Mouse (Mus musculus): ENCODE data around the gene Nrde2. TPM values are rescaled to one million over a fixed set of nuclear protein-coding genes. Genes with fewer than 3 reads are reported as not detected.
"Not testable (repeated sequence)": the region's sequence is repeated elsewhere in the genome, so short reads cannot be mapped to it uniquely, and the experiment has no call there.

Nrde2 gene
- total RNA-seq (2014; fragmentation: Nextera tagmentation) (10.4 and 14.9 TPM in 2 replicates), total RNA-seq (2017) (34.5 and 36.1 TPM in 2 replicates)

GRCm38 (mm10) chr12:100159261-100159975 lies at the start of gene Nrde2:
TSS of gene Nrde2 (minus strand) at chr12:100159653.
- ATAC-seq (replicated peaks; ENCODE audit: low FRiP score, low TSS enrichment, poor library complexity, severe bottlenecking) = peak; percentile 99

- no peak for ATAC-seq (replicated peaks; ENCODE audit: low FRiP score, low TSS enrichment, poor library complexity, severe bottlenecking)
Observed at GRCm38 (mm10) chr12:100206926-100207325, 47.5 kb upstream of the Nrde2 start.

- no peak for ATAC-seq (replicated peaks; ENCODE audit: low FRiP score, low TSS enrichment, poor library complexity, severe bottlenecking)
Observed at GRCm38 (mm10) chr12:100206521-100206920, 47.1 kb upstream of the Nrde2 start.

GRCm38 (mm10) chr12:100205156-100205555 lies 45.7 kb upstream of the Nrde2 start:
- no peak for ATAC-seq (replicated peaks; ENCODE audit: low FRiP score, low TSS enrichment, poor library complexity, severe bottlenecking)

- no peak for ATAC-seq (replicated peaks; ENCODE audit: low FRiP score, low TSS enrichment, poor library complexity, severe bottlenecking)
Observed at GRCm38 (mm10) chr12:100203759-100204158, 44.3 kb upstream of the Nrde2 start.

DNA sequence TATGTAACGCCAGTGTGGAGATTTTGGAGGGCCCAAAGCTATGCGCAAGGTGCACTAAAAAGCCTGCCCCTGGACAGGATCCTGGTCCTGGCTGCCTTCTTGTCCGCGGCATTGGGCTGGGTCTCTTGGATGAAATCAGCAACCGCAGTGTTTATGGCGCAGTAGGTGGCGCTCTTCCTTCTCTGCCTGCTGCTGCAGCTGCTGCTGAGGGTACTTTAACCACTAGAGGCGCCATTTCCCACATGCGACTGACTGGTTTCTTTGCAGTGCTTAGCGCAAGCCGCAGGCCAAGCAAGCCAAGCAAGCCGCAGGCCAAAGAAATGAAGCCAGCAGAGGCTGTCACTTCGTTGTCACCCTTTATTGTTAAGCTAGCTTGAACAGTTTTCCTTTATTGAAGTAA lies 42.4 kb upstream of the Nrde2 start:
- ATAC-seq (replicated peaks; ENCODE audit: low FRiP score, low TSS enrichment, poor library complexity, severe bottlenecking) = peak; percentile 72

- ATAC-seq (replicated peaks; ENCODE audit: low FRiP score, low TSS enrichment, poor library complexity, severe bottlenecking) = no peak
Observed at GRCm38 (mm10) chr12:100201363-100201711, 41.9 kb upstream of the Nrde2 start.

DNA sequence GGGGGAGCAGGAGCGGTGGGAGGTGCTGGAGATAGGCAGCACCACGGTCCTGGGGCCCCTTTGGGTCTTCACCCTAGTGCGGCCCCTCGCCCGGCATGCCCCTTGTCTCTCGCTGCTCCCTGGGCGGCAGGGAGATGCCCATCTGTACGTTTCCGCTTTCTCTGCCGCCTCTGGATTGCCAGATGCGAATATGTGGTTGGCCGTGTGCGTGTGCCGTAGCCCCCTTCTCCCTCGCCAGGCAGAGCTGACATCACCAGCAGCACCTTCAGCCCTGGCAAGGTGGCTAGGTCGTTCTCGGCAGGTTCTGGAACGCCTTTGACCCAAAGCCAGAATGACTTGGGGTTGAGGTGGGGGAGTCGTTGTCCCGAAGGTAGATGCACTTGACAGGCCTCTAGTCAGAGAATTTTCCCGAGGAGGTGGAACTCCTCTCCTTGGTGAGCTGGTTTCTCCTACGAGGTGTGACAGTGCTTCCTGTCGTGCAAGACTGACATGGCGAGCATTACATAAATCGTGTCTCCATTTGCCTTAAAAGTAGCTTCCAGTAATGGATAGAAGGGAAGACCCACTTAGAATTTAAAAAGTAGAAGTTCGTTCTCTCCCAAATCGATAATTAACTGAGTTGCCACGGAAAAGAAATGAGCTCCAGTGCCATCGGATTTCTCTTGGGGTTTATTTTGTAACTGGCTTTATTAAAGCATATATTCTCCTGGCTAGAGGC lies 41.4 kb upstream of the Nrde2 start:
- ATAC-seq (replicated peaks; ENCODE audit: low FRiP score, low TSS enrichment, poor library complexity, severe bottlenecking) = peak; percentile 51

DNA sequence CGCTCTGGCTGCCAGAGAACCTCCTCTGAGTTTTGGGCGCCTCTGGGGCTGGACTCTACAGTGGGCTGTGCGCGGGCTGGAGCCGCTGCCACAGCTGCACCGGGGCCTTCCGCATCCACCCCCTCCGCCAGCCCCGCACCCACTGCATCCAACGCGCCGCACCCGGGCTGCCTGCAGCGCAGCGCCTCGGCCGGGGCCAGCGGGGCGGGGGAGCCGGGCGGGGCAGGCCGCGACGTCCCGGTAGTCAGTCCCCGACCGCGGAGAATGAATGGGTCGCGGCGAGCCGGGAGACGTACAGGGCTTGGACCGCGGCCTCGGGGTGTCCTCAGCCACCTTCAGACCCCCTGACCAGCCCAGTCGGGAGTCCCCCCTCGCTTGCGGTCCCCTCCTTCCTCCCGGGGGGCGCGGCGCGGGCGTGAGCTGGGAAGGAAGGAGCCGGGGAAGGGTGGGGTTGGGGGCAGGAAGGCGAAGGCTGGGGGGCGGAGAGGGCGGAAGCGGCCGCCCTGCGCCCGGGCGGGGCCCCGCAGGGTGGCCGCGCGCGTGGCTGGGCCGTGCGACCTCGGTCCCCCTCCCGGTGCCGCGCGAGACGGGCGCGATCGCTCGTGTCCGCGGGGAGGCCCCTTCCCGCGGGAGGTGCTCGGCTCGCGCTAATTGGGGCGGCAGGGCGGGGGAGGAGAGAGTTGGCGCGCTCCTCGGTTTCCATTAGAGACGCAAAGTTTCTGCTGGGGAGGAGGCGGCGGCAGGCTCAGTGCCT lies 40.6 kb upstream of the Nrde2 start:
- peak; percentile 44 for ATAC-seq (replicated peaks; ENCODE audit: low FRiP score, low TSS enrichment, poor library complexity, severe bottlenecking)

- peak; percentile 73 for ATAC-seq (replicated peaks; ENCODE audit: low FRiP score, low TSS enrichment, poor library complexity, severe bottlenecking)
Observed at GRCm38 (mm10) chr12:100198967-100199660, 39.7 kb upstream of the Nrde2 start, which contains the start of gene Calm1. TSS of gene Calm1 (plus strand) at chr12:100199435.

GRCm38 (mm10) chr12:100196786-100197185 lies 37.3 kb upstream of the Nrde2 start:
- no peak for ATAC-seq (replicated peaks; ENCODE audit: low FRiP score, low TSS enrichment, poor library complexity, severe bottlenecking)

DNA sequence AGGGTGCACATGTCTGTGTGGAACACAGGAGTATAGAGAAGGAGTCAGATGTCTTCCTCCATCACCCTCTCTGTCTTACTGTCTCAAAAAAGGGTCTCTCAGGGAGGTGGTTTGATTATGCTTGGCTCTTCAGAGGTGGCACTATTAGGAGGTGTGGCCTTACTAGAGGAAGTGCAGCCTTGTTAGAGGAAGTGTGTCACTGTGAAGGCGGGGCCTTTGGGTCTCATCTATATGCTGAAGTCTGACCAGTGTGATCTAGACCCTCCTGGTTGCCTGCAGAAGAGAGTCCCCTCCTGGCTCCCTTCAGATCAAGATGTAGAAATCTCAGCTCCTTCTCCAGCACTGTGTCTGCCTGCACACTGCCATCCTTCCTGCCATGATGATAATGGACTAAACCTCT lies 34.7 kb upstream of the Nrde2 start:
- no peak for ATAC-seq (replicated peaks; ENCODE audit: low FRiP score, low TSS enrichment, poor library complexity, severe bottlenecking)

GRCm38 (mm10) chr12:100190802-100191201 lies 31.3 kb upstream of the Nrde2 start:
- ATAC-seq (replicated peaks; ENCODE audit: low FRiP score, low TSS enrichment, poor library complexity, severe bottlenecking) = no peak

DNA sequence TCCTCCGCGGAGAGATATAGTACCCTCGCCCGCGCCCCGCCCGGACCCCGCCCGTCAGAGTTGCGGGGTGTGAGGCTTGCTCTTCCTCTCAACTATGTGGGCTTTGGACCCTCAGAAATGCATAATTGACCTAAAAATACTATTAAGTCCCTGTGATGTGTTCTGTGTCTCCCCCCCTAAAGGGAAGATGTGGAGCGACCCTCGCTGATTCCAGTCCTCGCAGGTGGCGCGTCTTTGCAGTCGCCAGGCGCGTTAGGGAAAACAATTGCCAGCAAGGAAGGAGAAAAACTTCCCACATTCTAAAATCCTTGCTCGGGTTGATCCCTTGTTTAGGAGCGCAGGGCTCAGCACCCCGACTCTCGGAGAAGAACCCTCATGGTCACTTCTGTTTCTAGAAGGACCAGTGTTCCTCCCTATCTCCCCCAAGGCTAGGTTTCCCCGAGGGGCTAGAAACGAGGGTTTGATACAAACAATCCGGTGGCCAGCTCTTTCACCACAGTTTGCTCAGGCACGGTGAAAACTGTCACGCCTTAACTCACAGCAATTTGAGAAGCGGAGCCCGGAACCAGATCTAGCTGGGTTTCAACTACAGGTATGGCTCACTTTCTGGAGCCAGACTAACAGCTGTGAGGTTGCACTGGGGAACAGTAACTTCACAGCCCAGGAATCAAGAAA lies 28.4 kb upstream of the Nrde2 start:
- no peak for ATAC-seq (replicated peaks; ENCODE audit: low FRiP score, low TSS enrichment, poor library complexity, severe bottlenecking)

DNA sequence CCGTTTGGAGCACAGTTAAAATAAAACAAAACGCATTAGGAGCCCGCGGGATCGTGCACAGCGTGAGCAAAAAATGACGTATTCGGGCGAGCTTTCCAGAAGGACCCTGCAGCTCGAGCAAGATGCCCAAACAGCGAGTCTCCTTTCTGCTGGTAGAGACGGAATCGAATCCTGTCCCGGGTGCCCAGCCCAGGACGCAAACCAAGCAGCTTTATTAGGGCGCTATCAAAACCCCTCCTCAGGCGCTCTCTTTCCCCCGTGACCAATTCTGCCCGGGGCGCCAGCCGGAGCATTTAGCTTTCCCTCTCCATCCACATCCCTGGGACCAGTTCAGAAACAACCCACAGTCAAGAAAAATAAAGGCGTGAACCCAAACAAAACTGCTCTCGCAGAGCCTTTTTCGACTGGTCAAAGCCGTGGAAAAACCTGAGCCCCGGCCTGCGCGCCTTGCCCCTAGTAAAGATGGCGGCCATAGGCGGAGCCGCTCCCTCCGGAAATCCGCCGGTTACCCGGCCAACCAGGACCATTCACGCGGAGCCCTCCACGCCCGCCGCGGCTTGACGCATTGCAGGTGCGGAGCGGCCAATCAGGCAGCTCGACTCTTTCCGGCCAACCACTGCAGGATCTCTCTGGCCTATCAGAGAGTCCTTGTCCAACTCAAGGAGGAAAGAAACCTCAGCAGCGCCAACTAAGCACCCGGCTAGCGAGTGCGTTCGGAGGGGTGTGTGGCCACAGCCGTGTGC lies 27.7 kb upstream of the Nrde2 start:
- ATAC-seq (replicated peaks; ENCODE audit: low FRiP score, low TSS enrichment, poor library complexity, severe bottlenecking) = peak; percentile 97

- ATAC-seq (replicated peaks; ENCODE audit: low FRiP score, low TSS enrichment, poor library complexity, severe bottlenecking) = no peak
Observed at GRCm38 (mm10) chr12:100186376-100186775, 26.9 kb upstream of the Nrde2 start.

- peak; percentile 72 for ATAC-seq (replicated peaks; ENCODE audit: low FRiP score, low TSS enrichment, poor library complexity, severe bottlenecking)
Observed at GRCm38 (mm10) chr12:100185897-100186296, 26.4 kb upstream of the Nrde2 start.

- ATAC-seq (replicated peaks; ENCODE audit: low FRiP score, low TSS enrichment, poor library complexity, severe bottlenecking) = not testable (repeated sequence)
Observed at GRCm38 (mm10) chr12:100184976-100185375, 25.5 kb upstream of the Nrde2 start.
